Mouse (Mus musculus) frontal cortex, postnatal 25 days (tissue): ENCODE measurements around the gene Mrps18c.
A peak's percentile ranks its signal among the peaks of the same experiment; 100 is the strongest.

Experiments used
- DNase-seq, 2 experiments: peaks; one replicate each; pipeline ENCODE4 v3.0.0; 2022; ENCODE audit warnings: low spot score in 2 of 2

Gene Mrps18c

GRCm38 (mm10) chr5:100826531-100826930, 28.1 kb downstream of the Mrps18c start:
- no peak for DNase-seq

DNA sequence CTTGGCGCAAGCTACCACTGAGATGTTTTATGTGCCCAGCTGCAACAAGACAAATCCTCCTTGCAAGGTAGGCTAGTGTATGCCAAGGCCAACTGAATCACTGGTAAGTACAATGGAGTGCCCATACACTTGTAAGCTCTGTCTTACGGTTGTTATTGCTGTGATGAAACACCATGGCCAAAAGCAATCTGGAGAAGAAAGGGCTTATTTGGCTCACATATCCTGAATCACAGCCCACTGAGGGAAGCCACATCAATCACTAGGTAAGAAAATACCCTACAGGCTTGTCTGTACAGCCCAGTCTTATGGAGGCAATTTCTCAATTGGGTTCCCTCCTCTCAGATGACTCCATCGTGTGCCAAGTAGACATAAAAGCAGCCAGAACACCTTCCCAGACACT, 30.3 kb downstream of the Mrps18c start:
- DNase-seq, result no peak

GRCm38 (mm10) chr5:100832680-100833079, 34.3 kb downstream of the Mrps18c start:
- DNase-seq, result no peak

GRCm38 (mm10) chr5:100833841-100834240, 35.4 kb downstream of the Mrps18c start:
- no peak for DNase-seq

- DNase-seq, result no peak
Measured at GRCm38 (mm10) chr5:100835862-100836538, 37.6 kb downstream of the Mrps18c start.

DNA sequence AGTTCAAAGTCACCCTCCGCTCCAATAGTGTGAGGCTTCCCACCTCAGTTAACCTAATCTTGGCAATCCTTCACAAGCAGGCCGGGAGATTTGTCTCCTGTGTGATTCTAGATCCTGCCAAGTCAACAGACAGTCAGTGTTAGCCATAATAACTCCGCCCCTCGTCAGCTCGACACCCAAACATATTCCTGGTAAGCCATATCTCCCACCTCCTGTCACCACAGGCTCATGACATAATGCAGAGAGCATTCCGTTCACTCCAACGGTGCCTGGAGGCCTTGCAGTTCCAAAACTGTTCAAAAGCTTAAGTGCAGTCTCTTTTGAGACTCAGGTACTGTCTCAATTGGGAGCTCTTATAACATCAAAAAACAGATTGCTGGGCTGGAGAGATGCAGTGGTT, 39.5 kb downstream of the Mrps18c start:
- no peak for DNase-seq

GRCm38 (mm10) chr5:100844485-100844884, 46.1 kb downstream of the Mrps18c start:
- no peak for DNase-seq

DNA sequence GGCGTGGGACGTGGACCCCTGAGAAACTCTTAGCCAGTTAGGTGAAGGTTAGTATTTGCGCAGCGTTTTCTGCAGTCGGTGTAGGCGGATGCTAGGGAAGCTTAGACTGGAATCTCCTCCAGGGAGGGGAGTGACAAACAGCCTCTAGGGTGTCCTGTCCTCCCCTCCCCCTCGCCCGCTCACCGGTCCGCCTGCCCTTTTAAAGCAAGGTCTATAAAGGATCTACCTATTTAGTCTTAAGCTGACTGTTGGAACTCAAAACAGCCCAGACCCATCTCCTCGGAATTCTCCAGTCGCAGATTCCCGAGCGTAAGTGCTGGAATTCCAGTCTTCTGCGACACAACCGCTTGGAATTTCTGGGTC, 47.0 kb downstream of the Mrps18c start, which contains the start of gene Gpat3:
Gpat3 (plus strand) TSS at position 229 of the 363 bp plus-strand sequence.
- DNase-seq, result no peak

GRCm38 (mm10) chr5:100845848-100846598, 47.6 kb downstream of the Mrps18c start:
- peak; percentile 18 to 30 for DNase-seq

GRCm38 (mm10) chr5:100846599-100846920, 48.1 kb downstream of the Mrps18c start:
- DNase-seq, result no peak

DNA sequence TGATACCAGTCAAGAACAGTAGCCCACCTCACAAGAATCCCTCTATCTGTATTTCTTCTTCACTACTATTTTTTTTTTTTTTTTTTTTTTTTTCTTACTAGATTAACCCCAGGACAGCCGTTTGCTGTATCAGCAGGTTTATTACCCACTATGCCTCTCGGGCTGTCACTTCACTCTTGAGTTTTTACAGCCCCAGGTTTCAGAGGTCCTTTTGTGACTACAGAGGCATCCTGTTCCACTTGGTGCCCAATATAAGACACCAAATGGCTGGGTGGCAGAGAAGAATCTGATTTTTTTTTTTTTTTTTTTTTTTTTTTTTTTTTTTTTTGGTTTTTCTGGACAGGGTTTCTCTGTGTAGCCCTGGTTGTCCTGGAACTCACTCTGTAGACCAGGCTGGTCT, 48.7 kb downstream of the Mrps18c start:
- no peak for DNase-seq

DNA sequence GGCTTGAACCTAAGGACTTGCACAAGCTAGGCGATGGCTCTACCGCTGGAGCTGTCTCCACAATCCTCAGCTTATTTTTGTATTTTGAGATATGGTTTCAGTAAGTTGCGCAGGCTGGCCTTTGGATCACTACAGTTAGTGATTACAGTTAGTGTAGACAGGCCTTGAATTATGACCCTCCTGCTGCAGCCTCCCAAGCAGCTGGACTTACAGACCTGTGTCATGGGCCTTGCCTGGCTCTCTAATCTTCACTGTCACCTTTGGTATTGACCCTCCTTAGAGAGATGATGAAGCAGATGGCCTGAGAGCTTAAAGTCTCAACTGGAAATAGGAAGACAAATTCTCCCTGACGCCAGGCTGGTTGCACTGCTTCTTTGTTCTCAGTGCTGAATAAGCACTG, 55.5 kb downstream of the Mrps18c start:
- no peak for DNase-seq
